In the genomic region with DNA sequence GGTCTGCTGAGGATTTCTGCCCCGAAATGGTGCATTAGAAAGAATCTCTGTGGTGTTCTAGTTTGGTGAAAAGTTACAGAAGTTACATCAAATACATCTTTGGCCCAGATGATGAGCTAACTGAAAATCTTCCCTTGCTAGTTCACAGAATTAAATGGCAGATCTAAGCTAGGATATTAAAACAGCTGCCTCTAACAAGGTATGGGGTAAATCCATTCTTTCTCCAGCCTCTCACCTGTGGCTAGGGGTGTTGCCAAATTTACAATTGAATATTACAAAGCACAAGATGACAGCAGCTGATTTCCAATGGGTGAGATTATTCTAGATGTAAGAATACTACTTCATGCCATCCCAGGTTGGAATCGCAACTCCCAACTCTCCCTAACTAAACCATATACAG, we compare ENCODE assay signal across 8 mouse cellular contexts. TPM values are rescaled to one million over a fixed set of nuclear protein-coding genes. Genes with fewer than 3 reads are reported as not detected.
DNase-seq lines count a peak whose midpoint lies in the region; ATAC-seq lines count a peak whose summit lies in the region.

A gene (plus strand): TSS at position 301 of the 400 bp plus-strand sequence.

- peak within 1 kb of the TSS; percentile 98 for H3K27ac ChIP-seq in kidney, embryonic 15.5 days

- H3K4me1 ChIP-seq in kidney, embryonic 15.5 days = peaks cover 25% of the 10 kb centered on the region
- H3K4me1 ChIP-seq in megakaryocyte, embryonic 14.5 days = peaks cover 48% of the 10 kb centered on the region

- peak within 1 kb of the TSS; percentile 69 for H3K4me3 ChIP-seq in kidney, embryonic 15.5 days (replicated peaks)
- peak within 1 kb of the TSS; percentile 93 for H3K4me3 ChIP-seq in megakaryocyte, embryonic 14.5 days (replicated peaks)

- H3K9ac ChIP-seq in kidney, embryonic 15.5 days = peak within 1 kb of the TSS; percentile 93

- no peaks in the 10 kb centered on the region for H3K27me3 ChIP-seq in kidney, embryonic 15.5 days
- no peaks in the 10 kb centered on the region for H3K27me3 ChIP-seq in megakaryocyte, embryonic 14.5 days (replicated peaks)

- ATAC-seq in kidney, embryonic 15.5 days (replicated peaks; ENCODE audit: low FRiP score) = no peak
- no peak for ATAC-seq in inflammation-experienced regulatory T-cells, adult 6 months

- no peaks in the 10 kb centered on the region for H3K36me3 ChIP-seq in kidney, embryonic 15.5 days
- H3K36me3 ChIP-seq in megakaryocyte, embryonic 14.5 days (replicated peaks; ENCODE audit: low read length) = peaks cover 8% of the 10 kb centered on the region

- H3K4me2 ChIP-seq in kidney, embryonic 15.5 days = peak within 1 kb of the TSS; percentile 68

- DNase-seq in kidney, adult 18-20 months = no peak
- no peak for DNase-seq in adrenal gland, postnatal 10 days
- DNase-seq in gastrocnemius, adult 8-10 months (ENCODE audit: low spot score in 2 of 2) = no peak
- no peak for DNase-seq in Muller cell, postnatal 12 days (ENCODE audit: inconsistent ontology term)
- no peak for DNase-seq in frontal cortex, postnatal 14 days (ENCODE audit: low spot score in 2 of 2)

- 37% methylated on average over 2 of the region's 2 CpGs for WGBS in kidney, embryonic 15.5 days

- H3K9me3 ChIP-seq in kidney, embryonic 15.5 days (replicated peaks) = no peaks in the 10 kb centered on the region
- H3K9me3 ChIP-seq in megakaryocyte, embryonic 14.5 days = no peaks in the 10 kb centered on the region

RNA-seq across cellular contexts. Expression of the gene that starts here (rescaled TPM):
- 140 and 143 TPM in 2 replicates for polyA plus RNA-seq in kidney, embryonic 15.5 days (2015; fragmentation: Nextera tagmentation; extraction: Ambion mirVana)
- 100 to 1,000 TPM in 1 of 2 experiments, 10 to 100 TPM in 1; 90.2 to 105 TPM for total RNA-seq in adrenal gland, postnatal 10 days (2021)
- total RNA-seq in gastrocnemius, adult 8-10 months (2022) = 10 to 100 TPM; 61.5 to 72.4 (median 69.9) TPM
- polyA plus RNA-seq in inflammation-experienced regulatory T-cells, adult 6 months (2017; shearing (Covaris generic)) = 10 to 100 TPM; 62.2 to 69.1 (median 68.9) TPM
- 1.4 and 6.4 TPM in 2 replicates for polyA plus RNA-seq in megakaryocyte, embryonic 14.5 days (2012; ENCODE audit: insufficient read depth, low replicate concordance)
